Mouse (Mus musculus) G1E (cell line): ENCODE measurements around the gene Nrap. TPM values are rescaled to one million over a fixed set of nuclear protein-coding genes. Genes with fewer than 3 reads are reported as not detected.

Experiments
- ATAC-seq: 2 replicates; pipeline ENCODE4 v1.8.0; 2016; ENCODE audit warnings: mild to moderate bottlenecking; ENCODE audit not compliant: insufficient number of reproducible peaks, poor library complexity, low FRiP score, severe bottlenecking; ENCODE audit errors: extremely low read depth
- DNase-seq: peaks from one replicate; pipeline ENCODE4 v3.0.0; 2012; ENCODE audit warnings: low spot score
- H3K27me3 ChIP-seq: 2 replicates; pipeline ENCODE4 v1.6.1; 2012; ENCODE audit warnings: mild to moderate bottlenecking, low read length, inconsistent platforms; ENCODE audit not compliant: insufficient read depth
- H3K36me3 ChIP-seq: replicated peaks from 2 replicates; pipeline ENCODE3; 2012; ENCODE audit warnings: mild to moderate bottlenecking, inconsistent platforms
- H3K4me1 ChIP-seq: 2 replicates; pipeline ENCODE4 v1.6.1; 2012; ENCODE audit warnings: low read depth, low read length, inconsistent platforms, mixed read lengths; ENCODE audit not compliant: insufficient read depth
- H3K4me3 ChIP-seq: 2 replicates; pipeline ENCODE4 v1.5.1; 2012; ENCODE audit warnings: low read depth, mild to moderate bottlenecking, inconsistent platforms, low read length, moderate library complexity, mixed read lengths
- H3K9me3 ChIP-seq: replicated peaks from 2 replicates; pipeline ENCODE4 v1.6.1; 2012; ENCODE audit warnings: inconsistent platforms
- CTCF ChIP-seq: IDR thresholded peaks from 2 replicates; pipeline ENCODE4 v1.5.1; 2012; ENCODE audit warnings: low read depth, low read length, inconsistent platforms, mixed read lengths
- GATA1 ChIP-seq: IDR thresholded peaks from 2 replicates; pipeline ENCODE4 v1.6.1; 2012; ENCODE audit warnings: borderline replicate concordance, low read length, inconsistent platforms, mixed read lengths
- GATA2 ChIP-seq: IDR thresholded peaks from 2 replicates; pipeline ENCODE4 v1.6.1; 2012; ENCODE audit warnings: low read depth, low read length, inconsistent platforms, borderline replicate concordance
- POLR2AphosphoS5 ChIP-seq: IDR thresholded peaks from 2 replicates; pipeline ENCODE4 v1.6.1; 2012; ENCODE audit warnings: low read depth, low read length, inconsistent platforms; ENCODE audit not compliant: insufficient replicate concordance
- TAL1 ChIP-seq: conservative IDR thresholded peaks from 2 replicates; pipeline ENCODE4 v1.6.1; 2012; ENCODE audit warnings: low read depth, low read length, inconsistent platforms, mixed read lengths
- polyA plus RNA-seq: library from polyadenylated mRNA; stranded (reverse); fragments of >175 nt; gene quantifications from 2 replicates; pipeline ENCODE4 v1.2.3, GENCODE M21; 2012
- total RNA-seq, 2 experiments: library from RNA; stranded (forward) in 1 of 2; stranded (reverse) in 1 of 2; fragments of 200-1000 nt in 1 of 2; fragments of >200 nt in 1 of 2; fragmentation: Nextera tagmentation in 1 of 2; gene quantifications; 2 replicates each; pipeline ENCODE4 v1.2.3; 2014 to 2017

The Nrap gene
- total and polyA plus RNA-seq, 3 experiments, result 0.02 to 0.23 (median 0.05) TPM

DNA sequence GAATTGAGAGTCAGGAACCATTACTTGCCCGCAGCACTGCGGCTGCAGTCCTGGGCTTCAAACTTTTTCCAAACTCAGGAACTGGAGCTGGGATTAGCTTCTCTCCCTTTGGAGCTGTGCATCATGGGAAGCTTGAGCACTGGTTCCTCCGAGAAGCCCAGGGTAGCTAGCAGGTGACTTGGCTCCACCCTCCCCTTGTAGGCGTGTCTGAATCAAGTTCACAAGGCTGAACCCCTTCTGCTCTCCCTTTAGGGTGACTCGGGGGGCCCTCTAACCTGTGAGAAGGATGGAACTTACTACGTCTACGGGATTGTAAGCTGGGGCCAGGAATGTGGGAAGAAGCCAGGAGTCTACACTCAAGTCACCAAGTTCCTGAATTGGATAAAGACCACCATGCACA is 70.6 kb downstream of the Nrap start:
- no peak for DNase-seq
- no peak for ATAC-seq
- Histone ChIP-seq H3K27me3 (no peaks in the 10 kb centered on the region), H3K4me3 (no peak overlapping the region), H3K36me3 (no peaks in the 10 kb centered on the region), H3K4me1 (no peaks in the 10 kb centered on the region), H3K9me3 (no peaks in the 10 kb centered on the region)
- TF ChIP-seq TAL1, result no peak
- no peak for TF ChIP-seq GATA2
- TF ChIP-seq CTCF, result no peak
- no peak for TF ChIP-seq GATA1
- TF ChIP-seq POLR2AphosphoS5, result no peak

DNA sequence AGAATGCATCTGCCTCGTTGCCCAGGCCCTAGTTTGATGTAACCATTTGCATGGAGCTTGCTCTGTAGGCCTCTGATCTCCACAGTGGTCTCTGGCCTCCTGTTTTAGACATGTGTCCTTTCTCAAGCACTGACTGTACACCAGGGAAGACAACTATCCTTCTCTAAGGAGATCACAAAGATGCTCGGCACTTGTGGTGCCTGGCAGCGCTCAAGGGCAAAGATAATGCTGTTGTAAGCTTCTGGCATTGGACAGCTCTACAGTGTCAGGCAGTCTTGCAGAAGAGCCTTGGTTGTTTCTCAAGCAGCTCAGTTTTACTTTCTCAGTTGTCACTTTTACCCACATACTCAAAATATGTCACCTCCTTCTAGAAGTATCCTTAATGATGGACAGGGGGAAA is 73.3 kb downstream of the Nrap start:
- Histone ChIP-seq H3K9me3 (no peaks in the 10 kb centered on the region), H3K4me3 (no peak overlapping the region), H3K36me3 (no peaks in the 10 kb centered on the region), H3K4me1 (no peaks in the 10 kb centered on the region), H3K27me3 (no peaks in the 10 kb centered on the region; the same call in 1 of the 2 replicates)
- ATAC-seq, result no peak
- no peak for TF ChIP-seq CTCF
- TF ChIP-seq GATA2, result no peak
- DNase-seq, result no peak

DNA sequence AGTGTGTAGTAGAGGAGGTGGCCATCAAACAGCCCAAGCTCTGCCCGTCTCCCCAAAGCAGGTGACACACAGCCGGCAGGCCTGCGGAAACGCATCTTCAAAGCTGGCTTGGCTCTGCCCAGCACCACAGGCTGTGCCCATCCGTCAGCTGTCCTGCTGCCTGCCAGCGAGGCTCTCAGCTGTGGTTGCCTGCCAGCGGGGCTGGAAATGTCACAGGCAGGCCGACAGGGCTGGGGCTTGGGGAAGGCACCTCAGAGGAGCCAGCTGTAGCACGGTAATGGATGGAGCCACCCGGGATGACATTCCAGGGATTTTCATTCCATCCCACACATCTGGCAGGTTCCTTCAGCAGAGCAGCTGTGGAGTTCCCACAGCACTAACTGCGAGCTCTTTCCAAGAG is 89.0 kb downstream of the Nrap start:
- no peak overlapping the region for H3K4me3 ChIP-seq
- no peaks in the 10 kb centered on the region for H3K9me3 ChIP-seq
- DNase-seq (no peak), ATAC-seq (no peak)
- TF ChIP-seq GATA1 (no peak), GATA2 (no peak), TAL1 (no peak), POLR2AphosphoS5 (no peak), CTCF (no peak)
- no peaks in the 10 kb centered on the region for H3K4me1 ChIP-seq
- H3K36me3 ChIP-seq, result no peaks in the 10 kb centered on the region
- no peaks in the 10 kb centered on the region; the same call in 1 of the 2 replicates for H3K27me3 ChIP-seq

DNA sequence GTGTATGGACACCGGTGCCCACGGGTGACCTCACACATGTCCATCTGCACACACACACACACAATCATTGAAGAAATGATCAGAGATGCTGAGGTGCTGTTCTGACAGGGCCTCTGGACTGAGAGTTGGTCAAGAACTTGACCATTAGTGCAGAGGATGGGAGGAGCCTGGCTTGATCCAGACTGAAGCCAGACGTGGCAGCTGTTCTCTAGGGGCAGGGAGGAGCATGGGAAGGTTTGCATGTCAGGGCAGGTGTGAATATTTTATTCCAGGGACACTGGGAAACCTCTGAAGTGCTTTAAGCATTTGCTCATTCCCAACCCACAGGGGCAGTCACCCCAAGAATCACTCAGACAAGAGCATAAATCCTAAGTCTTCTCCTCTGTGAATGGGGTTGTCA is 92.6 kb downstream of the Nrap start:
- no peak for ATAC-seq
- H3K9me3 ChIP-seq, result no peaks in the 10 kb centered on the region
- no peak overlapping the region for H3K4me3 ChIP-seq
- no peaks in the 10 kb centered on the region for H3K36me3 ChIP-seq
- H3K27me3 ChIP-seq, result peaks cover 2% of the 10 kb centered on the region; the same call in 1 of the 2 replicates
- TF ChIP-seq GATA2 (no peak), TAL1 (no peak), POLR2AphosphoS5 (no peak), GATA1 (no peak), CTCF (no peak)
- no peaks in the 10 kb centered on the region for H3K4me1 ChIP-seq
- DNase-seq, result no peak

DNA sequence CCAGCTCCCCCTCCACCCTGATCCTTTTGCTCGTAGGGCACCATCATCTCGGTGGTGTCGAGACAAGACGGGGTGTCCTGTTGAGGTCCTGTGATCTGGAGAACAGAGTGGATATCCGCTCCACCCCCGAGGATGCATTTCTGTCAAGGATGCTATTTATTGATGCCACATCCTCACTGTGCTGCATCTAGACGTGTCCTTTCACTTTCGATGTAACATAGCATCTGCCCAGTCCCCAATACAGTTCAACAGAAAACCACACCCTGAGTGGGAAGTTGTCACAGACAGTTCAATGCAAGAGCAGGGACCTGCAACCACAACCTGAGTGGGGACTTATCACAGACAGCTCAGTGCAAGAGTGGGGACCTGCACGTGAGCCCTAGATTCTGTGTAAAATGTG is 93.2 kb downstream of the Nrap start:
- DNase-seq (no peak), ATAC-seq (no peak)
- Histone ChIP-seq H3K27me3 (peaks cover 2% of the 10 kb centered on the region; the same call in 1 of the 2 replicates), H3K36me3 (no peaks in the 10 kb centered on the region), H3K9me3 (no peaks in the 10 kb centered on the region), H3K4me3 (no peak overlapping the region), H3K4me1 (no peaks in the 10 kb centered on the region)
- TF ChIP-seq GATA2, result no peak

DNA sequence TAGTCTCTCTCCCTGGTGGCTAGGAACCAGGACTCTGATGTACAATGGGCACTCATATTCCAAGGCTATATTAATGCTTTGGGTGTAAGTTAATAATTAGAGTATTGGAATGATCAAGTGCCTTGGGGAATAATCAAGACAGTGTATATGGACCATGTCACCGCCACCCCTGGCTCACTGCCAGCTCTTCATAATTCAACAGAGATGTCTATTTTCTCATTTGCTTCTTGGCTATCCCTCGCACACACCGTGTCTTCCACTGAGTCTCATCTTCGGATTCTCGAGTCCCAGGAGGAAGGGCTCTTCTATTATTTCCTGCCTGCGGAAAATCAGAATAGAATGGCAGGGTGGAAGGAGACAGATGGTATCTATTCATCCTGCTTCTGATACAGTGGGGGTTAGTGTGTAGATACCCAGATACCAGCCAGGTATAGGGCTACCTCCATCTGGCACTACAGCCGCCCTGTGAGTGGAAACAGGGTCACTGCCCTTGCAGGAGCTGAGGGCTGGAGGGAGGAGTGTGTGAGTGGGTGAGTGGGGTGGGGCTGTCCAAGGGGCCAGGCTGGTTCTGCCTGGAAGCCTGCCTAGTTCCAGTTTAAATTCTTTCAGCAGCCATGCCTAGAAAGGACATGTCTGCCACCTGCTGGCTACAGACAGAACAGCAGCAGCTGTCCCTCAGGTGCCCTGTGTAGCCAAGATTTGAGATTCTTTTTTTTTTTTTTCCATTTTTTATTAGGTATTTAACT is 95.0 kb downstream of the Nrap start:
- Histone ChIP-seq H3K4me1 (no peaks in the 10 kb centered on the region), H3K9me3 (no peaks in the 10 kb centered on the region), H3K4me3 (no peak overlapping the region), H3K27me3 (peaks cover 2% of the 10 kb centered on the region; the same call in 1 of the 2 replicates), H3K36me3 (no peaks in the 10 kb centered on the region)
- TF ChIP-seq CTCF (peak; percentile 64), GATA1 (no peak)
- DNase-seq (peak; percentile 22), ATAC-seq (no peak)

DNA sequence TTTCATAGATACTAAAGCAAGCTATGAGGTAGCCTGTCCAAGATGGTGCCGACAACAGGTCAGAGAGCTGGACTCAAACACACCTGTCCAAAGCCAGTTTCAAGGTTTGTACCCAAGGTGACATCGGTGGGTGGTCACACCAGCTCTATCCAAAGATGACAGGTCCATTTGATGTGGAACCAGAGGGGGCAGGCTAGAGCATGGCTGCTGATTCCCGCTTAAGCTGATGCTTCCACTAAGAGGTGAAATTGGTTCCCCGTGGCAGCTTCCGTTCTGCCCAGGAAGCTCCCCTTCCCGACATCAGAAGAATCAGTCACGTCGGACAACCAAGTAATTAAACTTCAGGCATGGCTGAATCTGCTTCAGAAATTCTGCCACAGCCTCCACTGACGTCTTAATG is 97.5 kb downstream of the Nrap start:
- TF ChIP-seq GATA2 (no peak), POLR2AphosphoS5 (no peak), GATA1 (no peak)
- ATAC-seq, result no peak
- H3K36me3 ChIP-seq, result no peaks in the 10 kb centered on the region
- no peaks in the 10 kb centered on the region for H3K4me1 ChIP-seq
- peaks cover 2% of the 10 kb centered on the region; the same call in 1 of the 2 replicates for H3K27me3 ChIP-seq
- no peak overlapping the region for H3K4me3 ChIP-seq
- DNase-seq, result no peak
- H3K9me3 ChIP-seq, result no peaks in the 10 kb centered on the region
